Mouse (Mus musculus) 416B (cell line): ENCODE measurements around the gene Hspg2.
A peak's percentile ranks its signal among the peaks of the same experiment; 100 is the strongest.

Experiments used
- DNase-seq: peaks from one replicate; pipeline ENCODE4 v3.0.0; 2011; ENCODE audit warnings: low read depth

Hspg2 gene

DNA sequence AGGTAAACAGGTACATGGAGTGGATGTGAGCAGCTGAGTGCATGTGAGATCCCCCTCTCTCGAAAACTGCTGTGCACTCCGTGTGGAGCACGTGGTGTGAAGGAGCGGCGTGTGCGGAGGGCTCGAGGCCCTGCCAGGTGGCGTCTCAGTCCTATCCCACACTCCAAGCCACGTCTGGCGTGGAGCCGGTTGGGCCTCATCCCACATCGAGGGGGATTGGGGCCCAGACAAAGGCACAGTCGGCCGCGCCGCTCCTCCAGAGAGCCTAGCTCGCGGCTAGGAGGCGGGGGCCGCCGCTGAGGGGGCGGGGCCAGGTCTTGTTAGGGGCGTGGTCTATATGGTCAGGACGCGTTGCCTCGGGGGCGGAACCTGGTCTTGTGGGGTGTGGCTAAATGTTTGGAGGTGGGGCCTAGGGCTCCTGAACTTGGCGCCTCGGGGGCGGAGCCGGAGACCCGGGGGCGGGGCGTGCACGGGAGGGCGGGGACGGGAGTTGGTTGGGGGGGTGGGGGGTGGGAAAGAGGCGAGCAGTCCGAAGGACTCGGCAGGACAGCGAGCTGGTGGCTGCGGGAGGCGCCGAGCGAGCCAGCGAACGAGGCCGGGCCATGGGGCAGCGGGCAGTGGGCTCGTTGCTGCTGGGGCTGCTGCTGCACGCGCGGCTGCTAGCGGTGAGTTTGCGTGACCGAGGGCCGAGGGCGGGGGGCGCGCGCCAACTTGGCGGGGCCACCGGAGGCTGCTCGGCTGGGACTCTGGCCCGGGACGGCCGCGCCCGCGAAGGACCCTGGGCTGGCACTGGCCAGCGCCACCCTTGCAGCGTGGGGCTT is at the start of gene Hspg2:
Hspg2 (plus strand) TSS at position 510 of the 821 bp plus-strand sequence.
- no peak for DNase-seq

DNA sequence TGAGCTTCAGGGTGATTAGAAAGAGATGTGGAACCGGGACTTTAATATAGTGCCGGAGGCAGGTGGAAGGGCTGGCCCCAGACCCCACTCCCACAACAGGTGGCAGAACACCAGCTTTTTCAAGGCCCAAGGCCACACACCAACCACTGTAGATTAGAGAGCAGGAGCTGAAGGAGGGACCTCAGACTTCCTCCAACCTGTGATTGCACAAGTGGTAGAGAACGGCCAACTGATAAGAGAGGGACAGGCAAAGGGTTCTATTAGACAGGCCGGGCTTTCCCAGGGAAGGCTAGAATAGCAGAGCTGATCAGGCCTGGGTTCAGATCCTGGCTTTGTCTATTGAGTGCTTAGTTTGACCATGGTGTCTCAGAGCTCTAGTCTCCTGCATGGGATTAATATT is 38.1 kb upstream of the Hspg2 start, which contains the start of gene Cela3b:
Cela3b (minus strand) TSS at position 39 of the 400 bp plus-strand sequence.
- peak; percentile 80 for DNase-seq

DNA sequence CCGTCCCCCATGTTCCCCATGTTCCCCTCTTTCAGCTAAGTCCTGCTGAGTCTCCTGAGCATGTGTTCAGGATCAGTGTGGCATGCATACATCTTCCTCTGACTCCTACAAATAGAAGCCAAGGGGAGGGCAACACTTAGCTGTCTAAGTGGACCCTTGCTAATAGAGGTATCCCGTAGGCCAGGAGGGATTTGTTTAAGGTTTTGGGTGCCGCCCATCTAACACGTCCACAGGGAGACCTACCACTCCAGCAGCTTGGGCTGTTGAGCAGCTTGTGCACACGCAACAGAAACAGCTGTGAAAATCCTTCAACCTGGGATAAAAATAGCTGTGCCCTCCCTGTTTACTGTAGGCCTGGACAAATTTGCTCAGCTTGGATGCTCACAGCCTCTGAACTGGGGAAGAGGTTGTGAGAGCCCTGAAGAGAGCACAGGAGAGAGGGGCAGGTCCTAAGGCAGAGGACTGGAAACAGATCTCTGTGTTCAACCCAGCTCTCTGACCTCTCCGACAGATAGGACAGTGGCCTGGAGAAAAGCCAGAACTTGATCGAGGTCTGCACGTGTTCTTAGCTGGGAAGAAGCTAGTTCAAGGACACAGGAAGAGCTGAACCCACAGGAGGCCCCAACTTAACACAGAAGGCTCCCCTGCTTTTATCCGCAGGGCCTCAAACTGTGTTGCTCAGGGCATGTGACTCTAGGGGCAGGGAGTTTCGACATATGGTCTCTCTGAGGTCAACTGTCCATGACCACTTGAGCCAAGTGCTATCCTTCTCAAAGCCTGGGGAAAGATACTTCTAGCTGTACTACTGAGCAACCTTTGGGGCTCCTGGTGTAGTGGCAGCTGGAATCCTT is 35.6 kb upstream of the Hspg2 start:
- DNase-seq = peak; percentile 92

DNA sequence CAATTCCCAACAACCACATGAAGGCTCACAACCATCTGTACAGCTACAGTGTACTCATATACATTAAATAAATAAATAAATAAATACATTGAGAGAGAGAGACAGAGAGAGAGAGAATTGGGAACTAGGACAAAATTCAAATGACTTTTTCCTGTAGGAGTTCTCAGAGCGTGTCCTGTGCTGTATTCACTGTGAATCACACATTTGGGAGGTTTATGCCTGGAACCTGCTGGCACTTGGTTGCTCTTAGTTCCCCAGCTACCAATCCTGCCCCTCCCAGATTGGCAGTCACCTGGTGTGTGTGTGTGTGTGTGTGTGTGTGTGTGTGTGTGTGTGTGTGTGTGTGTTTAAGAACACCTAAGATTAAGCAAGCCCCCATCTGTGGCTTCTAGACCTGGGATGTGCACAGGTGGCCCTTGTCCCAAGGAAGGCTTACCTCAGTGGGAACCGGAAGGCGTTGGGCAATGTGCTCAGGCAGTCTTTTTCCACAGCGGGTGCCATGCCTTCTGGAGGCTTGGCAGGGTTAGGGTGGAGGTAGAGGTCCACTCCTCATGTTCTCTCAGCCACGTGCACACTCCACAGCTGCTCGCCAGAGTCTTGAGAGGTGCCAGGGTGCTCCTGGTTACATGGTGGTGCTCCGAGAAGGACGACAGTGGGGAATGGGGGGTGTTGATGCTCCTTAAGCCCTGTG is 31.4 kb upstream of the Hspg2 start:
- no peak for DNase-seq

DNA sequence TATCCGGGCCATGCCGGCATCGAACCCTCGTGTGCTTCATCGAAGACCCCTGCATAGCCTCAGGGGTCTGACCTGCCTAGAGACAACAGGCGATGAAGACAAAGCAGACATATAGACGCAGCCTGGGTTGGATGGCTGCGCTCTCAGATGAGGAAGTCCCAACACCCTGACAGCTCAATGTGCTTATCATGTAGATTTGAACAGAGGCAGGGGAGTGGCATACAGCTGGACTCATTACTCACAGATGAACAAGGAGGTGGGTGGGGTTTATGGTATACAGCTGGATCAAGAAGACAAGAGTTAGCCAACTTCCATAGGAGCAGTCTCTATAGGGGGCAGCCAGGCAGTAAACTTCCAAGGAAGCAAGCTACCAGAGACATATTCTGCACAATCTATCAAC is 29.7 kb upstream of the Hspg2 start:
- peak; percentile 32 for DNase-seq

DNA sequence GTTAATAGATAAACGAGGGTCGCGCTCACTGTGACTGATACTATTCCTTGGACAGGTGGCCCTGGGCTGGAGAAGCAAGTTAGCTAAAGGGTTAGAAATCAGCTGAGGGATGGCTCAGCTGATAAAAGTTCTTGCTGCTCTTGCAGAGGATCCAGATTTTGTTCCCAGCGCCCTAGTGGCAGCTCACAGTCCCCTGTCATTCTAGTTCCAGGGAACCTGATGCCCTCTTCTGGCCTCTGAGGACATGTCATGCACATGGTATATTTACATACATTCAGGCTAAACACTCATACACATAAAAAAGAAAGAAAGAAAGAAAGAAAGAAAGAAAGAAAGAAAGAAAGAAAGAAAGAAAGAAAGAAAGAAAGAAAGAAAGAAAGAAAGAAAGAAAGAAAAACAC is 27.2 kb upstream of the Hspg2 start:
- DNase-seq = no peak

DNA sequence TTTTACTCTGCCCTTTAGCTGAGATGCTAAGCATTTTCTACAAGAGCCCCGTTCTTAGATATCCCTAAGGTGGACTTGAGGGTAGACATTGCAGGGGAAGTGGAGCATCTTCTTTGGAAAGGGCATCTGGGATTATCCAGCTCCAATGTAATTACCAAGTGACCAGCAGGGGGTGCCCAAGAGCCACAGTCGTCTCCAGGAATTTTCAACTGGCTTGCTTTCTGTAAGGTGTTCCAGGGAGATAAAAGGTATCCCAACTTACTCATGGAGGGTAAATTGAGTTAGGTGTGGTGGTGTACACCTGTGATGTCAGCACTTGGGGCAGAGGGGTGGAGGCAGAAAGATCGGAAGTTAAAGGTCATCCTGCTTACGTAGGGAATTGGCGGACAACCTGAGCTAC is 24.9 kb upstream of the Hspg2 start:
- peak; percentile 41 for DNase-seq

DNA sequence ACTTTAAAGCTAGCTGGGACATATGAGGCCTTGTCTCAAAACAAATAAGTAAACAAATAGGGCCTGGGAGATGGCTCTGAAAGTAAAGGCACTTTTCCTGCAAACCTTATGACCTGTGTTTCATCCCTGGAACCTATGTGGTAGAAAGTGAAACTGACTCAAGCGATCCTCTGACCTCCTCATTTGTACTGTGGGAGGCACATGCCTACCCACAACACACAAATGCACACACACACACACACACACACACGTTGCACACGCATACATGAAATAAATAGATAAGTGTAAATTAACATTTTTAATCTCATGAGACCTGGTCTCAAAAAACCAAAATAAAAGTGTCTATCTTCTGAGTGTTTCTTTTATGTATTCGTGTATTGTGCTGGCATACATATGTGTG is 22.7 kb upstream of the Hspg2 start:
- no peak for DNase-seq

DNA sequence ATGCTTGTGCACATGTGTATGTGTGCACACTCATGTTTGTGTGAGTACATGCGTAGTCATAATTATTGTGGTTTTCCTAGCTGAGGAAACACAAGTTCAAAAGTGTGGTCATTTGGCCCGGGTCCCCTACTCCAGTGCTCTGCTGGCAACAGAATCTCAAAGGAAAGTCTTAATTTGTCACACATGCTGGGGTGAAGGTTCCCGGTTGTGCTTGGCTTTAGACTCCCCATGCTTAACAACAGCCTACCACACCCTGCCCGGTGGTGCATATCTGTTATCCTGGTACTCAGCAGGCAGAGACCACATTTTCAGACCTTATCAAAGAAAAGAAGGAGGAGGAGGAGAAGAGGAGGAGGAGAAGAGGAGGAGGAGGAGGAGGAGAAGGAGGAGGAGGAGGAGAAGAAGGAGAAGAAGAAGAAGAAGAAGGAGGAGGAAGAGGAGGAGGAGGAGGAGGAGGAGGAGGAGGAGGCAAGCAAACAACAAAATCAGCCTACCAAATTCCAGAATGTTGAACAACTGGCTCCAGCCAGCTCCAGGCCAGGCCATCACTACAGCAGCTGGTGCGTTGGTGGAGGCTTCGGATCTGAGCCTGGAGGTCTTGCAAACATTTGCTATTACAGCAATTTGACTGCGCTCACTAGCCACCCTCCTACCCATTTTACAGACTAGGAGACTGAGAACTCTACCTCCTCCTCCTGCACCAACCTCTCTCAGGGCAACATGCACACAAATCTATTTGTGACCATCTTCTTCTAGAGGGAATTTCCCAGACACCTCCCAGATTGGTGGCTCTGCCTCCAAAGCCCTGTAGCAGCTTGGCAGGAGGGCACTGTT is 21.0 kb upstream of the Hspg2 start:
- DNase-seq = peak; percentile 70

DNA sequence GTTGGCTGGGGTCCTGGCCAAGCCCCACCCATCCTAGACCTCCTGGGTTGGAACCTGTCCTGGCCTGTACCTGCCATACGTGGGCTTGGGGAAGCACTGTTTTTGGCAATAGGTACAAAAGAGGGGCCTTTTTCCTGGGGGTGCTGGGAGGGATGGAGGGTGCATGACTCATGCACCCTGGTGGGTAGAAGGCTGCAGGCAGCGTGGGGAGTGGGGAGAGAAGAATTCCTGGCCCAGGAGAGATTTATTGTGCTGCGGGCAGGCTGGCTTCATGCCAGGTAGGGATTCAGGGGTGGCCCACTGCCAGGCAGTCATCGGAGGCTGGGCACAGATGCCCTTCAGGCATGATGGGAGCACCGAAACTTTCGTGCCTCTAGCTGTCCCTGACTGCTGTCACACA is 20.4 kb upstream of the Hspg2 start:
- DNase-seq = no peak

DNA sequence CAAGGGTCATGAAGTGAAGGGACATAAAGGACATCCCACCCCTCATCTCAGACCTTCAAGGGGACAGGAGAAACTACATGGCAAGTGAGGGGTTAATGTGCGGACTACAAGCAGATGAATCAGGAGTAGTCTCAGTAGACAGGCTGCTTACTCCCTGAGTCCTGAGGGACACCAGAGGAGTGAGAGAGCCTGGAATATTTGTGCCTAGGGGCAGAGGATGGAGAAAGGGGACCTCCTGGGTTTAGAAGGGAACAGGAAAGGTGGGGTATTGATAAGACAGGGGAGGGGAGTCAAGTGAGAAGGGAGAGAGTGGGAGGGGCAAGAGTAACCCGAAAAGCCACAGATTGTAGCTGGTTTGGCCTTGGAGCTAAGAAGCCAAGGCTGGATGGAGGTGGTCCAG is 19.9 kb upstream of the Hspg2 start:
- DNase-seq = no peak

DNA sequence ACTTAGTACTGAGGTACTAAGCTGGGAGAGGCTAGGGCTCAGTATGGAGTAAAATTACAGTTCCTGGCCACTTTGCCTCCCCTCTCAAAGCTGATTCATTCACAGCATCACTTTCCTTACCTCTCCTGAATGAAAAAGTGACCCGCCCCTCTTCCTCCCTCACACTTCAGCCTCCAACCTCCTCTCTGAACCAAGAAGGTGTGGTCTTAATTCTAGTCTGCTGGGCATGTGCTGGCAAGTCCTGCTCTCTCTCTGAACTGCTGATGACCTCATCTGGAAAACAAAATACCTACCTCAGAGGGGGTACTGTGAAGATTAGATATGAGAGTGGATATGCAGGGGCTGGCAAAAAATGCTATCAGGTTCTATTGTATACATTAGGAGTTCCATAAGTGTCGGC is 19.4 kb upstream of the Hspg2 start:
- DNase-seq = peak; percentile 26

DNA sequence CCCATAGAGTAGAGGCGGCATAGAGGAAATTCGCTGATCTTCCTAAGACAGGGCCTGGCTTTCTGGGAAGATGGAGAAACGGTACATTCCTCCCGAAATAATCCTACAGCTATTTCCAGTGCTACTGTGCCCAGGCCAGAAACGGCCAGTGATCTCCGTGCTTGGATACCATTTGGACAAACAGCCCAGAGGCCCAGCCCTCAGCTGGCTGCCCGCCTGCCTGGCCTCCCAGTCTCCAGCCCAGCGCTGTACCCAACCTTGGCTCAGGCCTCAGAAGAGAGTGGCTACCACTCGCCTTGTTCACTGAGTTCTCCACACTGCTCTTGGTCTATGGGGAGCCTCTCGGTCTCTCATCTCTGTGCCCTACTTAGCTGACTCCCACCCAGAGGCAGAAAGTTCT is 18.9 kb upstream of the Hspg2 start:
- DNase-seq = no peak

DNA sequence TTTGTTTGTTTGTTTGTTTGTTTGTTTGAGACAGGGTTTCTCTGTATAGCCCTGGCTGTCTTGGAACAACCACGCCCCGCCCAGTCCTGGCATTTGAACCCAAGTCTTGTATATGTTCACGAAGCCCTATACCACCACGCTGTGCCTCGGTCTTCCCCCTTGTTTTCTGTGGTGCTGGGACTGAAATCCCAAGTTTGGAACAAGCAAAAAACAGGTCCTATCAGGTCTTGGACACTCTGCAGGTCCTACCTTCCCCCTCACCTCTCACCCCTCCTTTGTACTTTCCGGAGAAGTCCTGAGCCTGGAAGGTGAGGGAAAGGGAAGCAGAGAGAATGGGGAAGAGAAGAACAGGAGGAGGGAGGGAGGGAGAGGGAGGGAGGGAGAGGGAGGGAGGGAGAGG is 16.4 kb upstream of the Hspg2 start:
- no peak for DNase-seq

DNA sequence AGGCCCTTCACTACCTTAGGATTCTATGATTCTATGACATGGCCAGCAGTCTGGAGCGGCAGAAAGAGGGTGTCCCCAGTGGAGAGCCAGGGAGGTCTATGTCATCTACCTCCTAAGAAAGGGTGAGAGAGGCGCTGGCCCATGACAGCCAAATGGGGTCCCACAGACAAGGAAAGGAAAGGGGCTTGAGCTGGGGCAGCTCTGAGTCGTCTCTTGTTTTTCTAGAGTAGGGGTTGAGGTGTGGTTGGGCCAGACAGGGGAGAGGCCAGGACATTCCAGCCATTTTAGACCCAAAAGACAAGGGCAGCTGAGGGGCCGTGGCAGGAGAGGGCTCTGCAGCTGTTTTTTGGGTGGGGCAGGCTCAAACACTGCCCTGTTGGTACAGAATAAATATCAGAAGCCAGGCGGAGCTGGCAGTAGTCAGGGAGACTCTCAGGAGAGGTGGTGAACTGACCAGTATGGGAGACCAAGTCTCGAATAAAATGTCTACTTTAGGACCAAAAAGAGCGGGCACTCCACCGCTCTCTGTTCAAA is 15.3 kb upstream of the Hspg2 start, which contains the start of gene 1700013G24Rik:
1700013G24Rik (plus strand) TSS at position 51 of the 534 bp plus-strand sequence.
- DNase-seq = no peak

DNA sequence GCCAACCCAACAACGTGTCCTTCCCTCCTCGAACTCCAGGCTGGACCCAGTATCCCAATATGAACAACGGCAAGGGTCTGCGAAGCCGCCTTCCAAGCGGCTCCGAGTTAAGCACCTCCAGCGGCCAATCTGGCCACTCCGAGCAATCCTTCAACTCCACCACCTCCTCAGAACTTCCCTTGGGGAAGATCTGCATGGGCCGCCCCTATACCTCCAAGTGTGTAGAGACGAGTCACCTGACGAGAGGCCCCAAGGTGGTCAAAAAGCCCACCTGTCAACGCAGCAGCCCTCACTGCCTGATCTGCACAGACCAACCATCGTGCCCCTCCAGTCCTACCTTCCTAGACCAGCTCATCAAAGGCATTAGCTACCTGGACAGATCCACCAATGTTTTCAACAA is 14.0 kb upstream of the Hspg2 start:
- DNase-seq = no peak

DNA sequence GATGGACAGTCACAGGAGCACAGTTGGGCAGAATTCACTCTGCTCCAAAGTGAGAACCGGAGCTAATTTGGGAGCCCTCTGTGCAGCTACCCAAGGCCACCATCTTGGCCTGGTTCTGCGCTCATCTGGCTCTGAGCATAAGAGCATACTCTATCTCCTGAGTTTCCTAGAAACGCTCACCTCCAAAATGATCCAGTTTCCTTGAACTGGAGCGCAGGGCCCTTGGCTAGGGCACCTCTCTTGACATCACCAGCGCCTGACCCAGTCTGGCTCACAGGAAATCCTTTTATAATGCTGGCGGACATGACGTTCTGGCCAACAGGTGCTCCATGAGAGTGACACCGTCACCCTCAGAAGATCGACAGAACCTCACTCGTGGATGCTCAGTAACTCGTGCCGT is 12.0 kb upstream of the Hspg2 start:
- DNase-seq = no peak

DNA sequence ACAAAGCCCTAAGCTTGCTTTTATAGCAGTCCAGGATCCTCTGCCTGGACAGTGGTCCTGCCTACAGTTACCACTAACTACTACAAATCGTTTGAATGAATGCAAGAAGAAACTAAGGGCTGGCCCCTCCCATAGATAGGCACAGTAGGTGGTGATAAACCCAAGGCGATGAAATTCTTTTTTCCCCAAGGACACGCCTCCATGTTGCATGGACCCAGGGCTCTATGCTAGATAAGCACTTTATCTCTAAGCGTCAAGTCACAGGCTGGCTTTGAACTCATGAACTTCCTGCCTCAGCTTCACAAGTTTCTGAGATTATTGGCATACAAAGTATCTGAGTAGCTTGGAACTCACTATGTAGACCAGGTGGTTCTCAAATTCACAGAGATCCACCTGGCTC is 11.3 kb upstream of the Hspg2 start:
- DNase-seq = no peak

DNA sequence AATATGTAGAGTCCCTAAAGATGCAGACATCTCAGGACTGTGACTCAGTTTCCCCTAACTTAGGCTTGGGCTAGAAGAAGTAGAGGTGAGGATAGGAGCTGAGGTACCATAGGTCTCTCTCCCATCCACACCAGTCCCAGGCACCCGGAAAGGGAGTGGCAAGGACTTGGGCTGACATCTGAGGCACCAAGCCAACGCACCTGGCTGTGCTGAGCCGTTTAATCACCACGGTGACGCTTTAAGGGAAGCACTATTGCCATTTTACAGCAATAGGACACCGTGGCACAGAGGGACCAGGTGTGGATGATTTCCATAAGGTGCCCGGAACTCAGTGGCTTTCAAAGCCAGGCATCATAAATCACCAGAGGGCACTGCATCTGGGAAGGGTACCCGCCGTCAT is 10.3 kb upstream of the Hspg2 start:
- no peak for DNase-seq

DNA sequence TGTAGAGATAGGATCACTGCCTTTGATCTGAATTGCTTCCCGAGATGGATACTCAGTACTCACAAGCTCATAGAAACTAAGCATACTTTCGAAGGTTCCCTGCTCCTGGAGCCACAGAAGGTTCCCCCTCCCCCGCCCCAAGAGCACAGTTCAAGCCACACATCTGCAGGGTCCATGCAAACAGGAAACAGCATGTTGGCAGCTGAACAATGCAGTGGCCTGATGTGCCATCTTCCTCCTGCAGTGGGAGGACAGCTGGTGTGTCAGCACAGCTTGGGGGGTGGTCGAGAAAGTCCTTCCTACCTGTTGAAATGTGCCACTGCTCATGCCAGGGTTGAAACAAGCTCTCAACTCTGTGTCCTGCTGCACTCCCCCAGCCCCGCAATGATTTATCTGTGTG is 9.7 kb upstream of the Hspg2 start:
- DNase-seq = no peak

DNA sequence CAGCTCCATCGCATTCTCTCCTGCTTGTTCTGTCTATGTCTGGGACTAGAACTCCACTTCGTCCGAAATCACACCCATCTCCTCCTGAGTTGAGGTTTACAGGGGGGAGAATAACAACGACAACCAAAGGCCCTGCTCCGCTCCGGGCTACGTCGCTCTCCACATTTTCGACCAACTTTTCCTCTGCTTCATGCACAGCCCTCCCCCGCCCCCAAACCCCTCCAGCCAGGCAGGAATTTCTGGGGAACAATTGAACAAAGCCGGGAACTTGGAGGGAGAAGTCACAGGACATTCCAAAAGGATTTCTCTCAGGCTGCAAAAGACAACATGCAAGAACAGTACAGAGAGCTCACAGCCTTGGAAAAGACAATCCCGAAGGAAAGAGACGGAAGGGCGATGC is 7.9 kb upstream of the Hspg2 start:
- no peak for DNase-seq
